Mouse (Mus musculus) kidney, embryonic 16.5 days (tissue): ENCODE results near the gene Erv3. TPM values are rescaled to one million over a fixed set of nuclear protein-coding genes. Genes with fewer than 3 reads are reported as not detected.

Experiments used
- ATAC-seq: fragments of 200-750 bp; cut with Nextera tagmentation; 2 replicates; pipeline ENCODE4 v1.8.0; 2017; ENCODE audit warnings: moderate TSS enrichment; ENCODE audit not compliant: low FRiP score, low TSS enrichment
- H3K27ac ChIP-seq: fragments of 300-500 bp; sonication (generic); 2 replicates; pipeline ENCODE4 v1.5.1; 2014; ENCODE audit warnings: low read length
- H3K27me3 ChIP-seq: fragments of 300-500 bp; sonication (generic); 2 replicates; pipeline ENCODE4 v1.6.1; 2014; ENCODE audit warnings: low read length, control low read depth, mixed read lengths; ENCODE audit not compliant: insufficient read depth
- H3K36me3 ChIP-seq: fragments of 300-500 bp; sonication (generic); 2 replicates; pipeline ENCODE4 v1.6.1; 2014; ENCODE audit warnings: low read length, control low read depth, mixed read lengths; ENCODE audit not compliant: insufficient read depth
- H3K4me1 ChIP-seq: fragments of 300-500 bp; sonication (generic); 2 replicates; pipeline ENCODE4 v1.6.1; 2014; ENCODE audit warnings: low read length, control low read depth, mixed read lengths; ENCODE audit not compliant: insufficient read depth
- H3K4me2 ChIP-seq: fragments of 300-500 bp; sonication (generic); replicated peaks from 2 replicates; pipeline ENCODE4 v1.6.1; 2014; ENCODE audit warnings: low read depth, low read length
- H3K4me3 ChIP-seq: fragments of 300-500 bp; sonication (generic); 2 replicates; pipeline ENCODE4 v1.5.1; 2014; ENCODE audit warnings: mild to moderate bottlenecking, low read length
- H3K9ac ChIP-seq: fragments of 300-500 bp; sonication (generic); replicated peaks from 2 replicates; pipeline ENCODE4 v1.6.1; 2014; ENCODE audit warnings: low read length
- H3K9me3 ChIP-seq: fragments of 300-500 bp; sonication (generic); 2 replicates; pipeline ENCODE4 v1.6.1; 2016; ENCODE audit warnings: low read length, control low read depth
- WGBS: fragments of 180-500 bp; shearing (Covaris S2); extraction: QIAGEN DNeasy Blood & Tissue Kit; methylation state at CpG from one replicate; pipeline ENCODE4 v1.1.7; 2014; 5-methylcytosine and 5-hydroxymethylcytosine counted together
- polyA plus RNA-seq: library from polyadenylated mRNA; unstranded; fragments of >200 nt; fragmentation: Nextera tagmentation; extraction: Ambion mirVana; gene quantifications from 2 replicates; pipeline ENCODE4 v1.2.1, GENCODE M21; 2015

The Erv3 gene
- polyA plus RNA-seq, 1 experiment from 2014 or later: not detected

GRCm38 (mm10) chr2:131814327-131814726 lies 45.2 kb downstream of the Erv3 start:
- peaks cover 26% of the 10 kb centered on the region for H3K27me3 ChIP-seq
- no peak for ATAC-seq
- no peaks in the 10 kb centered on the region for H3K4me1 ChIP-seq
- no peaks in the 10 kb centered on the region for H3K36me3 ChIP-seq
- no peak overlapping the region for H3K4me2 ChIP-seq
- WGBS: 87% methylated on average over 10 of the region's 10 CpGs
- H3K4me3 ChIP-seq: no peak overlapping the region
- H3K27ac ChIP-seq: no peak overlapping the region
- no peak overlapping the region for H3K9ac ChIP-seq
- H3K9me3 ChIP-seq: no peaks in the 10 kb centered on the region

GRCm38 (mm10) chr2:131813437-131813836 lies 46.1 kb downstream of the Erv3 start:
- Histone ChIP-seq H3K4me1 (no peaks in the 10 kb centered on the region), H3K9me3 (no peaks in the 10 kb centered on the region), H3K27me3 (peaks cover 26% of the 10 kb centered on the region), H3K27ac (no peak overlapping the region), H3K4me3 (no peak overlapping the region), H3K9ac (no peak overlapping the region), H3K4me2 (no peak overlapping the region), H3K36me3 (no peaks in the 10 kb centered on the region)
- 80% methylated on average over 1 of the region's 1 CpGs for WGBS
- no peak for ATAC-seq

- Histone ChIP-seq H3K4me2 (no peak overlapping the region), H3K27me3 (peaks cover 26% of the 10 kb centered on the region), H3K27ac (no peak overlapping the region), H3K36me3 (no peaks in the 10 kb centered on the region), H3K4me3 (no peak overlapping the region), H3K9ac (no peak overlapping the region), H3K4me1 (no peaks in the 10 kb centered on the region), H3K9me3 (no peaks in the 10 kb centered on the region)
- 18% methylated on average over 23 of the region's 23 CpGs for WGBS
- ATAC-seq: peak; percentile 90
These were observed 46.9 kb downstream of the Erv3 start for GRCm38 (mm10) chr2:131812480-131813137.

GRCm38 (mm10) chr2:131811607-131812006 lies 47.9 kb downstream of the Erv3 start:
- Histone ChIP-seq H3K4me3 (no peak overlapping the region), H3K9ac (no peak overlapping the region), H3K36me3 (no peaks in the 10 kb centered on the region), H3K27ac (no peak overlapping the region), H3K4me2 (no peak overlapping the region), H3K27me3 (peaks cover 26% of the 10 kb centered on the region), H3K4me1 (no peaks in the 10 kb centered on the region), H3K9me3 (no peaks in the 10 kb centered on the region)
- ATAC-seq: no peak
- WGBS: 60% methylated on average over 2 of the region's 2 CpGs

- no peak for ATAC-seq
- Histone ChIP-seq H3K27me3 (peaks cover 16% of the 10 kb centered on the region), H3K4me1 (no peaks in the 10 kb centered on the region), H3K4me3 (no peak overlapping the region), H3K27ac (no peak overlapping the region), H3K4me2 (no peak overlapping the region), H3K36me3 (no peaks in the 10 kb centered on the region), H3K9ac (no peak overlapping the region), H3K9me3 (no peaks in the 10 kb centered on the region)
- 45% methylated on average over 7 of the region's 7 CpGs for WGBS
These were observed 50.7 kb downstream of the Erv3 start for GRCm38 (mm10) chr2:131808856-131809255.

- no peak overlapping the region for H3K4me2 ChIP-seq
- no peaks in the 10 kb centered on the region for H3K4me1 ChIP-seq
- H3K27me3 ChIP-seq: peaks cover 7% of the 10 kb centered on the region; the same call in 1 of the 2 replicates
- no peak for ATAC-seq
- no peak overlapping the region for H3K4me3 ChIP-seq
- H3K27ac ChIP-seq: no peak overlapping the region
- WGBS: 67% methylated on average over 11 of the region's 11 CpGs
- H3K36me3 ChIP-seq: no peaks in the 10 kb centered on the region
- no peaks in the 10 kb centered on the region for H3K9me3 ChIP-seq
- H3K9ac ChIP-seq: no peak overlapping the region
These were observed 51.9 kb downstream of the Erv3 start for GRCm38 (mm10) chr2:131807660-131808059.

- peaks cover under 1% of the 10 kb centered on the region; the same call in 1 of the 2 replicates for H3K27me3 ChIP-seq
- H3K4me3 ChIP-seq: no peak overlapping the region
- H3K4me2 ChIP-seq: no peak overlapping the region
- H3K9me3 ChIP-seq: no peaks in the 10 kb centered on the region
- no peaks in the 10 kb centered on the region for H3K4me1 ChIP-seq
- WGBS: 25% methylated on average over 7 of the region's 7 CpGs
- H3K27ac ChIP-seq: no peak overlapping the region
- ATAC-seq: no peak
- no peaks in the 10 kb centered on the region for H3K36me3 ChIP-seq
- H3K9ac ChIP-seq: no peak overlapping the region
These were observed 52.7 kb downstream of the Erv3 start for GRCm38 (mm10) chr2:131806863-131807262.

GRCm38 (mm10) chr2:131805306-131805705 lies 54.2 kb downstream of the Erv3 start:
- H3K36me3 ChIP-seq: no peaks in the 10 kb centered on the region
- no peak for ATAC-seq
- H3K27me3 ChIP-seq: no peaks in the 10 kb centered on the region
- H3K9me3 ChIP-seq: no peaks in the 10 kb centered on the region
- no peak overlapping the region for H3K27ac ChIP-seq
- H3K4me3 ChIP-seq: no peak overlapping the region
- no peak overlapping the region for H3K9ac ChIP-seq
- H3K4me1 ChIP-seq: no peaks in the 10 kb centered on the region
- no peak overlapping the region for H3K4me2 ChIP-seq
- WGBS: 81% methylated on average over 1 of the region's 1 CpGs

GRCm38 (mm10) chr2:131803801-131804200 lies 55.7 kb downstream of the Erv3 start:
- Histone ChIP-seq H3K4me3 (no peak overlapping the region), H3K4me1 (no peaks in the 10 kb centered on the region), H3K9ac (no peak overlapping the region), H3K27me3 (no peaks in the 10 kb centered on the region), H3K27ac (no peak overlapping the region), H3K9me3 (no peaks in the 10 kb centered on the region), H3K36me3 (no peaks in the 10 kb centered on the region), H3K4me2 (no peak overlapping the region)
- ATAC-seq: no peak
- WGBS: 79% methylated on average over 3 of the region's 3 CpGs
